Mouse (Mus musculus) gastrocnemius, postnatal 10 days (tissue): ENCODE results near the gene Oxct2b. TPM values are rescaled to one million over a fixed set of nuclear protein-coding genes. Genes with fewer than 3 reads are reported as not detected.
"Not testable (repeated sequence)": the region's sequence is repeated elsewhere in the genome, so short reads cannot be mapped to it uniquely, and the experiment has no call there.

Experiments
- DNase-seq: peaks from one replicate; pipeline ENCODE4 v3.0.0; 2021; ENCODE audit warnings: mixed read lengths
- total RNA-seq, 2 experiments: library from RNA; stranded (reverse); gene quantifications; 2 replicates each; pipeline ENCODE4 v1.2.3; 2021

Oxct2b gene
- total RNA-seq, 2 experiments from 2014 or later: not detected

DNA sequence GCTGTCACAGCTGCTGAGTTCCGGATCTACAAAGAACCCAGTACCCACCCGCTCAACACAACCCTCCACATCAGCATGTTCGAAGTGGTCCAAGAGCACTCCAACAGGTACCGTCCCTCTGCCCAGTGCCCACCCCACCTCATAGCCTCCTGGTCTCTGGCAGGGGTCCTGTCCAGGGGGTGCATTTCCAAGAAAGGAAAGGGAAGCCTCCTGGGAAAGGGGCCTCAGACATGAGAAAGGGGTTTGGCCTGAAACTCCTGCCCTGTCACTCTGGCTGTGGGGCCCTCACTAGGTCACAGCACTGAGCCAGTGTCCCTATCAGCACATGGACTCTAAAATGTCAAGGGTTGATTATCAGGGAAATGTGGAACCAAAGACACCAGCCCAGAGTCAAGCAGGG is 1.4 kb upstream of the Oxct2b start:
- DNase-seq: not testable (repeated sequence)

DNA sequence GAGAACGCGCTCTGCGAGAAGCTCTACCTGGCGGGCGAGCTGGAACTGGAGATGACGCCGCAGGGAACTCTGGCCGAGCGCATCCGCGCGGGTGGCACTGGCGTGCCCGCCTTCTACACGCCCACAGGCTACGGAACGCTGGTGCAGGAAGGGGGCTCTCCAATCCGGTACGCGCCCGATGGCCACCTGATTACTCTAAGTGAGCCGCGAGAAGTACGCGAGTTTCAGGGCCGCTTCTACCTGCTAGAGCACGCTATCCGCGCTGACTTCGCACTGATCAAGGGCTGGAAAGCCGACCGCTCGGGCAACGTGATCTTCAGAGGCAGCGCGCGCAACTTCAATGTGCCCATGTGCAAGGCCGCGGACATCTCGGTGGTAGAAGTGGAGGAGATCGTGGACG is 574 bp downstream of the Oxct2b start:
- not testable (repeated sequence) for DNase-seq

DNA sequence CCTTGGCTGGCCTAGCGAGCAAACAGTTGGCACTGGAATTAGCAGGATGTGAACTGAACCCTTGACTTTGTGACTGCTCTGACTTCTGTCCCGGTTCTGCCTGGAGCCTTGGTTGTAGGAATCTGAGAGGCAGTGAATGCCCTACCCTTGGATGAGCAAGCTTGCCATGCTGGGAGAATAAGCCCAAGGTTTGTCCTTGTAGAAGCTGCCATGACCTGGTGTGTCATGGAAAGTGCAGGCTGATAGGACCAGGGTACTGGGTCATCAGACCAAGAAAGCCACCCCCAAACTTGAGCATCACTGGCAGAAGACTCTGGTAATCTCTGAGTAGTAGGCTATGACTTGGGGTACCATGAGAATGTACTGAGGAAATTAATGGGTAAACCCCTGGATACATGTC is 5.2 kb downstream of the Oxct2b start:
- no peak for DNase-seq

DNA sequence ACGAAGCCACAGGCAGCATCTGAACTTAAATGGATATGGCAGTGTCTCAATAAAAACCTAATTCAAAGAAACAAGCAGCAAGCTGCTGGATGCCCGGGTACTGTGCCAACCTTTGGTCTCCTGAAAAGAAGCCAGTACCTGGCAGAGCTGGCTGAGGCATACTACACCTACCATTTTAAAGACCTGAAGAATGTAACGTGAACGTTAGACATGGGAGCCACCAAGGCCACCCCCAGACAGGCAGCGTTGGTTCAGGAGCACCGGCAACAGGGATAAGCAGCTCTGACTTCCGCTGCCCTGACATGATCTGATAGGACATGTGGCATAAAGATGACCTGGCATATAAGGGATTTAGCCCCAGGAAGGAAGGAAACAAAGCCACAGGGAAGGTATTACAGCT is 10.6 kb downstream of the Oxct2b start:
- no peak for DNase-seq

DNA sequence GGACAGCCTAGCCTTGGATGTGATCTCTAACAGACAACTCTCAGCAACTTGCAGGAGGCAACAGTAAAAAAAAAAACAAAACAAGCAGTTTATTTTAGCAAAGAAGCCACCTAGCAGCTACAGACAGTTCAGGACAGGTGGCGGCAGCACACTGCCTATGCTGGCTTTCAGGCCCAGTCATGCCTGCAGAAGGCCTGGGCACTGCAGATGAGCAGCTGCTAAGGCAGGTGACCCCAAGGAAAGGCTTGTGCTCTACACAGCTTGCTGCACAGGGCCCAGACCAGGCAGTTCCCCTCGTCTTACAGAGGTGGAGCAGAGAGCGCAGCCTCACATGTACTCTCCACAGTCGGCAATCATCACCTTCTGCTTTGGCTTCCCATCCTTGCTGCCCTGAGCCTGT is 11.0 kb downstream of the Oxct2b start:
- no peak for DNase-seq

DNA sequence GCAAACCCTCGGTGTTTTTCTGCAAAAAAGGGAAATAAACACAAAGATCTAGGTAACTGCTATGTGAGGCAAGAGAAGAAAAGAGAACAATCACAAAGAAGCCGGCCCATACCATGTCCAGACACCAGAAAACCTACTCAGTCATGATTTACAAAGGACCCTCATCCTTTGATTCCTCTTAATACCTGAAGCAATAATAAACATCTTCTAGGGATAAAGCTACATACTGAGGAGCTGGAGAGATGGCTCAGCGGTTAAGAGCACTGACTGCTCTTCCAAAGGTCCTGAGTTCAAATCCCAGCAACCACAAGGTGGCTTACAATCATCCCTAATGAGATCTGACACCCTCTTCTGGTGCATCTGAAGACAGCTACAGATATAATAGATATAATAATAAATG is 21.5 kb downstream of the Oxct2b start:
- DNase-seq: no peak

DNA sequence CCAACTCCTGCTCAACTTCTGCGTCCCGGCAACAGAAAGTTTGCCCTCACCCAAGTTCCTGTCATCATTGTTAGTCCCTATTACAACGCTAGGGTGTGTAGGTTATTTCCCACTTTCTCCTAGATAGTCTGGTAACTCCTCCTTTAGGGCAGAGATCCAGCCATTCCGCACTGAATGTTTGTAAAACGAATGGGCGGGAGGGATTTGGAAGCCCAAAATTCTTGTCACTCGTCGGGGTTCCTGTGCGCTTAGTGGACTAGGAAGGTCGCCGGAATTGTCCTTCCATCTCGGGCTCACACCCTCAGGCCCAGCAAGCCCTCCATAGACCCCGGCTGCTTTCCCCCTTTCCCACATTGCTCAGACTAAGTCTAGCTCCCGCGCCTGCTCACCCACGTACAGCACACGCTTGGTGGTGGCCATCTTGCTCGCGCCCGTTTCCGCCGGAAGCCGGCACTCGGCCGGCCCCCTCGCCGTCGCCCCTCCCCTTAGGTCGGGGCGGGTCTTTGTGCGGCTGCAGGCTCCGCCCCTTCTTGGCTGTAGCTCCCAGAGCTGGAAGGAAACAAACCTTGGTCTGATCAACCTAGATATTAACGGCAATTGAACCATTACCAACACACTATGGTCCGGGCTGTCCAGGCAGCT is 23.6 kb downstream of the Oxct2b start, which contains the start of gene Ppie:
Gene Ppie, minus strand, starts transcription at position 439 of the 642 bp plus-strand sequence.
- DNase-seq: peak; percentile 86

DNA sequence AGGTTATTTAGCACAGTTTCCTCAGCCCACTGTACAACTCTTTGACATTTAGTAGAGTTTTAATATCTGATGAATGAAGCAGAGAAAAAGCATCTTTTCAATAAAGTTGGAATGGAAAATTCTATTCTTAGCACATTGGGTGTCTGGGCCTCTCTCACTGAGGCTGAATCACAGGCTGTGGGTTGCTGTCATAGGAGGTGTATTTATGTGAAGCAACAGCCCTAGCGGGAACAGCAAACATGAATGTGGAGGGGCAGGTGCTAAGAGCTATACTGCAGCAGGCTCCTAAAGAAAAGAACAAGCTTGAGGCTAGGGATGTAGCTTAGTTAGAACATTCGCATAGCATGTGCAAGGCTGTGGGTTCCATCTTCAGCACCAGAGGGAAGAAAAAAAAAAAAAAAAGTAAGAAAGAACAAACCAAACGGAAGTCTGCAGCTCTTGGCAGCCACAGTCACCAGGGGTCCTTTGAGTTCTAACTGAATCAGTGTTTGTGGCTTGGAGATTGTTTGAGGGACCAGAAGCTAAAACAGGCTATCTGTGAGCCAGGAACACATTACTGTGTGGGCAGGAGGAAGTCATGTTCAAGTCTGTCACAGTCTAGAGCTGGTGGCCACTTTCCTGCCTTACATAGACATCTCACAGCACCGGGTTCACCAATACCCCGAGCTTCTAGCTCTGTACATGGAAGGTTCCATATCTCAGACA is 31.5 kb downstream of the Oxct2b start:
- DNase-seq: no peak

DNA sequence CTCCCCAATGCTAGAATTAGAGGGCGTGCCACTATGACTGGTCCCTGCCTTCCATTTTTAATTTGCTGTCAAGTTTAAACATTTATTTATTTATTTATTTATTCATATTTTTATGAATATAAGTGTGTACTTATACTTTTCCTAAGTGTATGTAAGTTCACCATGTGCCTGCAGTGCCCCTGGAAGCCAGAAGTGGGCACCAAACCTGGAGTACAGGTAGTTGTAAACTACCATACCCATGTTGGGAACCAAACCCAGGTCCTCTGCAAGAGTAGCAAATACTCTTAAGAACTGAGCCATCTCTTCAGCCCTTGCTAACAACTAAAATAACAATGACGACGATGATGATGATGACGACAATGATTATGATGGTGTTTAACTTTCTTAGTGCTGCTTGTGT is 35.9 kb downstream of the Oxct2b start:
- DNase-seq: no peak

DNA sequence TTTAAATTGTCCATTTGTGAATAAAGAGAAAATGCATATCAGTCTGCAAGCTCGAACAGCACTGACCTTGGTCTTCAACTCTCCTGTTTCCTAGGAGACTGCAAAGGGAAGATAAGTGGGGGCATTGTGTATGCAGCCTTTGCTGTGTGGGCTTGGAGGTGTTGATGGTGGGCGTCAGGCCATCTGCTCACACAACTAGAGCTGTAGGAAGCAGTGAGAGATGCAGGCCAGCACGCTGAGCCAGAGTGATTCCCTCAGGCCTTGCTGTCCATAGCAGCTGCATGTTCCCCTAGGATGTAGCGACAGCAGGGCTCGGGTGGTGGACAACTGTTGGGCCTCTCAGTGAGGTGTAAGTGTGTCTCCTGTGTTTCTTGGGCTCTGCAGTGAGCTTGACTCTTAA is 36.9 kb downstream of the Oxct2b start:
- DNase-seq: no peak

DNA sequence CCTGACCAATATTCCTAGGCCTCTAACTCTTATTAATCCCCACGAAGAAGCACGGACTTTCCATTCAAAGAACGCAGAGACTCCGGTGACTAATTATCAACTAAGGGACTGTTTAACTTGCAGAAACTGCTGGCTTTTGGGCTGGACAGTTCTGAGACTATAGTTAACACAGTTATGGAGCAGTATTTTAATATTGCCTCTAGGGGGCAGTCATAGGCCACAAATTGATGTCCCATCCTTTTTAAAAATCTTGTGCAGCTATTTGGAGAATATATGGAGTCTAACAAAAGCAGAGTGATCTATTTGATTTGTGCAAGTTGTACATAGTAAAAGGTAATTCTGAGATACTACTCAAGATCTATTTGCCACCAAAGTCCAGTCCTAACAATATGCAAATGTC is 38.9 kb downstream of the Oxct2b start:
- no peak for DNase-seq

DNA sequence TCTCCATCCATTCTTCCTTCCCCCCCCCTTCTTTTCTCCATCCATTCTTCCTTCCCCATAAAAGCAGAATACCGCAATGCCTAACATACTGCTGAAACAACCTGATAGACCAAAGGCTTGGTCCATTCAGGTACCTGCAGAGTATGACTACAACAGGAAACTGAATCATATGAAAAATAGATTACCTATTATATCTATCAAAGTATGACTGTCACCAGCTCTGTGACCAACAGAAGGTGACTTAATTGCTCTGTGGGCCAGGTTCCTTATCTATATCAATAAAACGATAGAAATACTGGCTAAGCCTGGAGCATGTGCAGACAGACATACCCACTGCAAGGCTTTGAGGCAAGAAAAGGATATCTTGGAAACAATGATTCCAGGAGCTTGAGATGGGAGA is 39.4 kb downstream of the Oxct2b start:
- no peak for DNase-seq

DNA sequence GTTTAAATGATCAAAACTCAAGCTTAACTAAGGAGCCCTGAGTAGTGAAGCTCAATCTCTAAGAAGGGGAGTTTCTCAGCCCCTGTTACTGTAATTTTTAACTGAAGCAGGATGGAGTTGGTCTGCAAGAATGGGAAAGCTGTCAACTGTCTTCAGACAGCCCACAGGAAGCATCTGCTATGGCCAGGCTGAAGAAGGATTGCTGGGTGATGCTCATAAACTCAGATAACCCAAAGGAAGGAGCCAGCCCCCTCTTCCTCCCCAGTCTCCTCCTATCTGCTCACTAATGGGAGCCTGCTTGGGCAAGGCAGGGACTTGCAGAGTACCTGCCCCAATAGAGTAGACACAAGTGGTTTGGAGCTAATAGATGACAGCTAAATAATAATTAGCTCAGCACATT is 39.8 kb downstream of the Oxct2b start:
- DNase-seq: no peak

DNA sequence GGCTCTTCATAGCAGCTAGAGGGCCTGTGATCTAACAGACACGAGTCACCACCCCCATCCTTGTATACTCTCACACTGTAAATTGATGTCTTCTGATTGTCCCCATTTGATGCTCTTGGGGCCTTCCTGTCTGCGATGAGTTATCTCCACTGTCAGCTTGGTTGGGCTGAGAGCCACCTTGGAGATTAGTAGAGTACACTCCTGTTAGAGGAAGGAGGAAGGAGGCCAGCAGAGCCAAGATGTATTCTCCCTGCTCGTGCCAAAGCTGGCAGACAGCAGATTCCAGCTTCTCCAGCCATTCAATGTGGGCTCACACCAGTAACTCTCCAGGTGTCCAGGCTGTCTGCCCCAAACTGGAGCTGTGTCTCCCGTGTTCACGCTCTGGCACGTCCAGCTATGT is 44.5 kb downstream of the Oxct2b start:
- DNase-seq: no peak

DNA sequence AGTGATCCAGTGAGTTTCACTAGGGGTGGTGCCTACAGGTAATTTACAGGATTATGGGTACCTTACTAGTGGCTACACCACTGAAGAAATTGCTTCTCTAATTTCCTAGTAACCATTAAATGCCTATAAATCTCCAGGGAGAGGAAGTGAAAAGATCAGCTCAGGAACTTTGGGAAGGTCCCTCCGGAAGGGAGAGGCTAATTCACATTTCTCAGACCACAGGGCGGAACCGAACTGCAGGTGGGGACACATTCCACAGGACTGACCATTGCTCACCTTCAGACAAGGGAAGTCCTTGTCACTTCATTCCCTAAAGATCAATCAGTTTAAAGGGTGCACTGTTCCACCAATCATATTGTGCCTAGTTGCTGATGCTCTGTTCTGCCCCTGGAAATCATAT is 45.2 kb downstream of the Oxct2b start:
- DNase-seq: not testable (repeated sequence)

DNA sequence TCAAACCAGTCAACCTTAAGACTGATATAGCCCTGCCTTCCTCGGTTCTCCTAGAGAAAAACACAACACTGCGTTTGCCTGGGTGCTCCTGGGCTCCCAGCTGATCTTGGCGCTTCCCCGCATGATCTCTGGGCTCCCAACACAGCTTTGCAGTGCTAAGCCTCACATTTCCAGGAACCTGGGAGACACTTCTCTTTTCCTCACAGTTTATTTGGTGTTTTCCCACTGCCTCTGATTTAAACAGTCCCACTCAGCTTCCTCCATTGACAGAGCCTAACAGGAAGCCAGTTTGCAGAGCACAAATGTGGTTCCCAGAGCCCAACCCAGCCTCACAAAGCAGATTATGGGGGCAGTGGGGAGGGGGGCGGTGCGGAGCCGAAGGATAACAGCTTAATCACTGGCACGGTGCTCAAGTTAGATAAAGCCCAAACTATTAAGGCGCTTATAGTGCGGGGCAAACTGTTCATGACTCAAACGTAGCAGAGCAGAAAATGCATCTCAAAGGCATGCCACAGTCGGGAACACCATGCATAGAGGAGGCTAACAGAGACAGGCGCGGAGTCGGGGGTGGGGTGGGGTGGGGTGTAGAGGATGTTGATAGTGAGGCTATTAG is 46.3 kb downstream of the Oxct2b start:
- no peak for DNase-seq

DNA sequence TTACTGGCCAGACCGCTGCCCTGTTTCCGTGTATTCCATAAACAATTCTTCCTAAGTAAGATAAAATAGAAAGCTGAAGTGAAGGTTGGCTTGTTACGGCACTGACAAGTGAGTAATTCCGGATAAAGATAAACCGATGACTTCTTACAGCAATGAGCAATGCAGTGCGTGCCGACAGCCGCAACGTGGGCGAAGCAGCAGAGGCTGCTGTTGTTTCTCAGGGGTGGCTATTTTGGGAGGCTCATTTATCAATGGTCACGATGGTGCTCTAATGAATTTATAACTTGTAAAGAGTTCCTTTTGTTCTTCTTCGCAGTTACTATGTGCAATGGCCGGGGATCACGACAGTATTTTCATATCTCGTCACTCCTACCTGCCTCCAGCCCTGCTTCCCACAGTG is 48.1 kb downstream of the Oxct2b start:
- DNase-seq: no peak

Other genes starting within 250 kb of the Oxct2b start
- gene Cap1, start 230.2 kb upstream of the Oxct2b start, total RNA-seq: 10 to 100 TPM; 46.1 to 64.2 TPM
- 1 to 10 TPM in 1 of 2 experiments, under 1 TPM in 1; 0.36 to 1.2 TPM for gene Mfsd2a, start 155.1 kb upstream of the Oxct2b start, total RNA-seq
- gene Mycl, start 120.6 kb upstream of the Oxct2b start, total RNA-seq: 1 to 10 TPM; 4.4 to 5.8 TPM
- 10 to 100 TPM in 1 of 2 experiments, 1 to 10 TPM in 1; 9.1 to 11.0 TPM for gene Trit1, start 99.7 kb upstream of the Oxct2b start, total RNA-seq
- gene Bmp8b, start 11.1 kb upstream of the Oxct2b start, total RNA-seq: not detected
- gene Ppie, start 23.7 kb downstream of the Oxct2b start, total RNA-seq: 10 to 100 TPM; 23.5 to 24.0 TPM
- under 1 TPM; 0.38 to 0.59 TPM for gene Hpcal4, start 67.0 kb downstream of the Oxct2b start, total RNA-seq
- 10 to 100 TPM in 1 of 2 experiments, 1 to 10 TPM in 1; 9.9 to 10.7 TPM for gene Nt5c1a, start 85.2 kb downstream of the Oxct2b start, total RNA-seq
- 10 to 100 TPM; 21.2 to 27.4 TPM for gene Heyl, start 117.3 kb downstream of the Oxct2b start, total RNA-seq
- gene Pabpc4, start 146.1 kb downstream of the Oxct2b start, total RNA-seq: 100 to 1,000 TPM; 279 to 289 TPM
- gene Oxct2a, start 207.4 kb downstream of the Oxct2b start, total RNA-seq: under 1 TPM in 1 of 2 experiments, not detected in 1; 0.34 TPM
- under 1 TPM in 1 of 2 experiments, not detected in 1; 0.59 TPM for gene Bmp8a, start 227.0 kb downstream of the Oxct2b start, total RNA-seq